Mouse (Mus musculus) embryonic facial prominence, embryonic 10.5 days (tissue): ENCODE results near the gene Psme1. TPM values are rescaled to one million over a fixed set of nuclear protein-coding genes. Genes with fewer than 3 reads are reported as not detected.
A peak's percentile ranks its signal among the peaks of the same experiment; 100 is the strongest.

Experiments
- DNase-seq: peaks from one replicate; pipeline ENCODE4 v3.0.0-alpha.2; 2017; ENCODE audit warnings: low spot score
- H3K27ac ChIP-seq: fragments of 300-500 bp; sonication (generic); replicated peaks from 2 replicates; pipeline ENCODE4 v1.5.1; 2016; ENCODE audit warnings: mild to moderate bottlenecking
- H3K27me3 ChIP-seq: fragments of 300-500 bp; sonication (generic); replicated peaks from 2 replicates; pipeline ENCODE4 v1.6.1; 2016; ENCODE audit warnings: low read depth, mild to moderate bottlenecking; ENCODE audit not compliant: poor library complexity, severe bottlenecking
- H3K36me3 ChIP-seq: fragments of 300-500 bp; sonication (generic); replicated peaks from 2 replicates; pipeline ENCODE4 v1.6.1; 2016; ENCODE audit warnings: mild to moderate bottlenecking, moderate library complexity
- H3K4me1 ChIP-seq: fragments of 300-500 bp; sonication (generic); 2 replicates; pipeline ENCODE4 v1.6.1; 2016
- H3K4me3 ChIP-seq: fragments of 300-500 bp; sonication (generic); 2 replicates; pipeline ENCODE4 v1.5.1; 2016; ENCODE audit warnings: mild to moderate bottlenecking, moderate library complexity
- H3K9me3 ChIP-seq: fragments of 300-500 bp; sonication (generic); 2 replicates; pipeline ENCODE4 v1.6.1; 2016; ENCODE audit warnings: mild to moderate bottlenecking
- WGBS: fragments of 180-500 bp; shearing (Covaris S2); methylation state at CpG from one replicate; pipeline ENCODE4 v1.1.7; 2016; 5-methylcytosine and 5-hydroxymethylcytosine counted together
- polyA plus RNA-seq: library from polyadenylated mRNA; unstranded; fragments of >200 nt; fragmentation: Nextera tagmentation; extraction: Ambion mirVana; gene quantifications from 2 replicates; pipeline ENCODE4 v1.2.1, GENCODE M21; 2016

The Psme1 gene
- polyA plus RNA-seq, 1 experiment from 2014 or later: 105 TPM

GRCm38 (mm10) chr14:55557587-55557986 is 20.3 kb upstream of the Psme1 start:
- H3K27me3 ChIP-seq: no peaks in the 10 kb centered on the region
- no peak overlapping the region for H3K4me3 ChIP-seq
- H3K36me3 ChIP-seq: no peaks in the 10 kb centered on the region
- peaks cover 26% of the 10 kb centered on the region for H3K4me1 ChIP-seq
- no peak for DNase-seq
- H3K9me3 ChIP-seq: no peaks in the 10 kb centered on the region
- 87% methylated on average over 3 of the region's 3 CpGs for WGBS
- H3K27ac ChIP-seq: no peak overlapping the region

- H3K4me1 ChIP-seq: peaks cover 26% of the 10 kb centered on the region
- H3K27ac ChIP-seq: peak overlapping the region; percentile 95; the same call in 1 of the 2 replicates
- H3K9me3 ChIP-seq: no peaks in the 10 kb centered on the region
- H3K36me3 ChIP-seq: peaks cover 9% of the 10 kb centered on the region
- whole genome bisulfite sequencing: 57% methylated on average over 6 of the region's 6 CpGs
- peak overlapping the region; percentile 79 for H3K4me3 ChIP-seq
- H3K27me3 ChIP-seq: no peaks in the 10 kb centered on the region
- no peak for DNase-seq
Measured at GRCm38 (mm10) chr14:55558740-55559448, 19.0 kb upstream of the Psme1 start.

- Histone ChIP-seq H3K9me3 (no peaks in the 10 kb centered on the region), H3K4me3 (peak within 1 kb of the TSS; percentile 79), H3K27ac (peak within 1 kb of the TSS; percentile 95), H3K4me1 (peaks cover 26% of the 10 kb centered on the region), H3K27me3 (no peaks in the 10 kb centered on the region), H3K36me3 (peaks cover 18% of the 10 kb centered on the region)
- WGBS: under 1% methylated on average over 27 of the region's 27 CpGs
- peak; percentile 95 for DNase-seq
Measured at GRCm38 (mm10) chr14:55559799-55560201, 18.1 kb upstream of the Psme1 start, which contains the start of gene Dcaf11. Gene Dcaf11 (plus strand): TSS chr14:55560006.

- peak; percentile 98 for DNase-seq
- Histone ChIP-seq H3K4me3 (peak within 1 kb of the TSS; percentile 79), H3K9me3 (no peaks in the 10 kb centered on the region), H3K27ac (peak within 1 kb of the TSS; percentile 95), H3K4me1 (peaks cover 26% of the 10 kb centered on the region), H3K36me3 (peaks cover 25% of the 10 kb centered on the region), H3K27me3 (no peaks in the 10 kb centered on the region)
- under 1% methylated on average over 51 of the region's 51 CpGs for WGBS
Measured at GRCm38 (mm10) chr14:55560202-55561073, 17.5 kb upstream of the Psme1 start, which contains the start of gene A730061H03Rik. Gene A730061H03Rik (minus strand): TSS chr14:55560406.

GRCm38 (mm10) chr14:55561860-55562259 is 16.1 kb upstream of the Psme1 start:
- H3K36me3 ChIP-seq: peaks cover 39% of the 10 kb centered on the region
- H3K27ac ChIP-seq: no peak overlapping the region
- peaks cover 25% of the 10 kb centered on the region for H3K4me1 ChIP-seq
- WGBS: 81% methylated on average over 10 of the region's 10 CpGs
- H3K27me3 ChIP-seq: no peaks in the 10 kb centered on the region
- peak overlapping the region; percentile 79 for H3K4me3 ChIP-seq
- DNase-seq: no peak
- no peaks in the 10 kb centered on the region for H3K9me3 ChIP-seq

- no peak overlapping the region for H3K4me3 ChIP-seq
- H3K9me3 ChIP-seq: no peaks in the 10 kb centered on the region
- no peaks in the 10 kb centered on the region for H3K27me3 ChIP-seq
- H3K36me3 ChIP-seq: peaks cover 53% of the 10 kb centered on the region
- H3K4me1 ChIP-seq: peaks cover 22% of the 10 kb centered on the region
- H3K27ac ChIP-seq: no peak overlapping the region
- no peak for DNase-seq
- 89% methylated on average over 11 of the region's 11 CpGs for WGBS
Measured at GRCm38 (mm10) chr14:55563249-55563648, 14.7 kb upstream of the Psme1 start.

GRCm38 (mm10) chr14:55565748-55566147 is 12.2 kb upstream of the Psme1 start:
- Histone ChIP-seq H3K4me3 (no peak overlapping the region), H3K36me3 (peaks cover 75% of the 10 kb centered on the region), H3K9me3 (no peaks in the 10 kb centered on the region), H3K27ac (no peak overlapping the region), H3K4me1 (peaks cover 16% of the 10 kb centered on the region), H3K27me3 (no peaks in the 10 kb centered on the region)
- no peak for DNase-seq
- WGBS: 79% methylated on average over 3 of the region's 3 CpGs

- H3K9me3 ChIP-seq: no peaks in the 10 kb centered on the region
- peaks cover 77% of the 10 kb centered on the region for H3K36me3 ChIP-seq
- H3K4me3 ChIP-seq: no peak overlapping the region
- H3K27me3 ChIP-seq: no peaks in the 10 kb centered on the region
- no peak for DNase-seq
- no peaks in the 10 kb centered on the region for H3K4me1 ChIP-seq
- H3K27ac ChIP-seq: no peak overlapping the region
- 87% methylated on average over 3 of the region's 3 CpGs for WGBS
Measured at GRCm38 (mm10) chr14:55567496-55567895, 10.4 kb upstream of the Psme1 start.

- no peak overlapping the region for H3K27ac ChIP-seq
Measured at GRCm38 (mm10) chr14:55570588-55570987, 7.3 kb upstream of the Psme1 start.

GRCm38 (mm10) chr14:55571760-55572159 is 6.2 kb upstream of the Psme1 start:
- Histone ChIP-seq H3K27me3 (no peaks in the 10 kb centered on the region), H3K4me1 (peaks cover 12% of the 10 kb centered on the region), H3K27ac (no peak overlapping the region), H3K36me3 (peaks cover 39% of the 10 kb centered on the region), H3K9me3 (no peaks in the 10 kb centered on the region), H3K4me3 (no peak overlapping the region)
- DNase-seq: no peak

More at GRCm38 (mm10) chr14:55570588-55570987, 7.3 kb upstream of the Psme1 start:
- Histone ChIP-seq H3K27me3 (no peaks in the 10 kb centered on the region), H3K4me3 (no peak overlapping the region), H3K4me1 (peaks cover 4% of the 10 kb centered on the region), H3K36me3 (peaks cover 51% of the 10 kb centered on the region), H3K9me3 (no peaks in the 10 kb centered on the region)
- DNase-seq: no peak
- WGBS: 89% methylated on average over 2 of the region's 2 CpGs

- H3K4me3 ChIP-seq: 0 out of 2 replicates have a peak within 1 kb of the TSS, but pooled peaks have one; percentile 5
- H3K9me3 ChIP-seq: no peaks in the 10 kb centered on the region
- no peaks in the 10 kb centered on the region for H3K27me3 ChIP-seq
- no peak for DNase-seq
- peaks cover 10% of the 10 kb centered on the region for H3K36me3 ChIP-seq
- peaks cover 29% of the 10 kb centered on the region for H3K4me1 ChIP-seq
- WGBS: 77% methylated on average over 8 of the region's 8 CpGs
- peak within 1 kb of the TSS; percentile 54; the same call in 1 of the 2 replicates for H3K27ac ChIP-seq
Measured at GRCm38 (mm10) chr14:55575302-55575701, 2.6 kb upstream of the Psme1 start, which contains the start of gene Fitm1. Gene Fitm1 (plus strand): TSS chr14:55575617.

- peaks cover 29% of the 10 kb centered on the region for H3K4me1 ChIP-seq
- H3K27ac ChIP-seq: peak overlapping the region; percentile 54; the same call in 1 of the 2 replicates
- H3K36me3 ChIP-seq: peaks cover 12% of the 10 kb centered on the region
- WGBS: 68% methylated on average over 13 of the region's 13 CpGs
- no peak for DNase-seq
- 0 out of 2 replicates have a peak overlapping the region, but pooled peaks have one; percentile 5 for H3K4me3 ChIP-seq
- no peaks in the 10 kb centered on the region for H3K27me3 ChIP-seq
- H3K9me3 ChIP-seq: no peaks in the 10 kb centered on the region
Measured at GRCm38 (mm10) chr14:55575711-55576110, 2.2 kb upstream of the Psme1 start.
